Mouse (Mus musculus) left cerebral cortex, postnatal 25 days (tissue): ENCODE measurements around the gene Cers6. TPM values are rescaled to one million over a fixed set of nuclear protein-coding genes. Genes with fewer than 3 reads are reported as not detected.

ENCODE experiments used
- DNase-seq, 2 experiments: peaks; one replicate each; pipeline ENCODE4 v3.0.0; 2022; ENCODE audit warnings: low spot score in 2 of 2, mixed read lengths in 1 of 2
- intact Hi-C: fragments of 180-260 bp; cut with DNase I; formaldehyde crosslinking; loops from one replicate; pipeline ENCODE4 v1.15.1; 2025
- total RNA-seq, 2 experiments: library from RNA; stranded (reverse); gene quantifications; 2 replicates each; pipeline ENCODE4 v1.2.3; 2021

Gene Cers6
- total RNA-seq, 2 experiments from 2014 or later, result 72.1 to 76.6 TPM

- intact Hi-C loops, result no loop called here
- peak in 1 of 2 experiments; percentile 70 for DNase-seq
Observed at GRCm38 (mm10) chr2:68907721-68908463, 46.7 kb downstream of the Cers6 start.

GRCm38 (mm10) chr2:68910727-68911126, 49.5 kb downstream of the Cers6 start:
- DNase-seq, result no peak

GRCm38 (mm10) chr2:68911587-68912483, 50.6 kb downstream of the Cers6 start:
- intact Hi-C loops, result no loop called here

More at GRCm38 (mm10) chr2:68910727-68911126, 49.5 kb downstream of the Cers6 start:
- intact Hi-C loops, result no loop called here

GRCm38 (mm10) chr2:68915742-68916141, 54.5 kb downstream of the Cers6 start:
- intact Hi-C loops, result no loop called here
- peak in 1 of 2 experiments; percentile 58 for DNase-seq

More at GRCm38 (mm10) chr2:68911587-68912483, 50.6 kb downstream of the Cers6 start:
- DNase-seq, result peak in 1 of 2 experiments; percentile 69

- no peak for DNase-seq
- intact Hi-C loops, result no loop called here
Observed at GRCm38 (mm10) chr2:68916299-68916698, 55.1 kb downstream of the Cers6 start.

GRCm38 (mm10) chr2:68917010-68917409, 55.8 kb downstream of the Cers6 start:
- no peak for DNase-seq
- intact Hi-C loops, result no loop called here

GRCm38 (mm10) chr2:68917524-68917923, 56.3 kb downstream of the Cers6 start:
- no peak for DNase-seq
- intact Hi-C loops, result no loop called here

- no peak for DNase-seq
- intact Hi-C loops, result no loop called here
Observed at GRCm38 (mm10) chr2:68924344-68924743, 63.1 kb downstream of the Cers6 start.

- intact Hi-C loops, result no loop called here
- no peak for DNase-seq
Observed at GRCm38 (mm10) chr2:68925542-68925941, 64.3 kb downstream of the Cers6 start.

- intact Hi-C loops, result no loop called here
- no peak for DNase-seq
Observed at GRCm38 (mm10) chr2:68926913-68927790, 65.9 kb downstream of the Cers6 start.

- intact Hi-C loops, result no loop called here
Observed at GRCm38 (mm10) chr2:68932240-68932639, 71.0 kb downstream of the Cers6 start.

GRCm38 (mm10) chr2:68932656-68933055, 71.4 kb downstream of the Cers6 start:
- intact Hi-C loops, result no loop called here
- no peak for DNase-seq

More at GRCm38 (mm10) chr2:68932240-68932639, 71.0 kb downstream of the Cers6 start:
- no peak for DNase-seq

GRCm38 (mm10) chr2:68934651-68935050, 73.4 kb downstream of the Cers6 start:
- no peak for DNase-seq
- intact Hi-C loops, result no loop called here

GRCm38 (mm10) chr2:68935721-68936294, 74.6 kb downstream of the Cers6 start:
- DNase-seq, result no peak
- intact Hi-C loops, result no loop called here

GRCm38 (mm10) chr2:68936773-68937172, 75.5 kb downstream of the Cers6 start:
- DNase-seq, result no peak
- intact Hi-C loops, result no loop called here

- peak in 1 of 2 experiments; percentile 42 for DNase-seq
- intact Hi-C loops, result no loop called here
Observed at GRCm38 (mm10) chr2:68937833-68938232, 76.6 kb downstream of the Cers6 start.

GRCm38 (mm10) chr2:68944898-68945297, 83.7 kb downstream of the Cers6 start:
- intact Hi-C loops, result no loop called here

GRCm38 (mm10) chr2:68945976-68946375, 84.7 kb downstream of the Cers6 start:
- intact Hi-C loops, result no loop called here
- no peak for DNase-seq

More at GRCm38 (mm10) chr2:68944898-68945297, 83.7 kb downstream of the Cers6 start:
- DNase-seq, result no peak

- intact Hi-C loops, result no loop called here
- no peak for DNase-seq
Observed at GRCm38 (mm10) chr2:68946819-68947218, 85.6 kb downstream of the Cers6 start.
